Mouse (Mus musculus) kidney, postnatal 0 days (tissue): ENCODE measurements at regions not wholly inside any gene's neighbourhood (a gene's known extent, or its start where the extent isn't known, plus 50 kb on each side); places are given as distances from the start of the nearest gene placed in this dataset.

Source experiments
- ATAC-seq: fragments of 200-750 bp; cut with Nextera tagmentation; replicated peaks from 2 replicates; pipeline ENCODE4 v1.8.0; 2017; ENCODE audit warnings: low read depth, moderate number of reproducible peaks, moderate TSS enrichment, moderate library complexity; ENCODE audit not compliant: low FRiP score
- DNase-seq: peaks from one replicate; pipeline ENCODE4 v3.0.0-alpha.2; 2016; ENCODE audit warnings: low spot score
- H3K27ac ChIP-seq: fragments of 300-500 bp; sonication (generic); 2 replicates; pipeline ENCODE4 v1.5.1; 2014; ENCODE audit warnings: mild to moderate bottlenecking
- H3K27me3 ChIP-seq: fragments of 300-500 bp; sonication (generic); 2 replicates; pipeline ENCODE4 v1.6.1; 2014; ENCODE audit warnings: low read length, mixed read lengths; ENCODE audit not compliant: insufficient read depth
- H3K36me3 ChIP-seq: fragments of 300-500 bp; sonication (generic); 2 replicates; pipeline ENCODE4 v1.6.1; 2014; ENCODE audit warnings: low read length, mixed read lengths; ENCODE audit not compliant: insufficient read depth
- H3K4me1 ChIP-seq: fragments of 300-500 bp; sonication (generic); replicated peaks from 2 replicates; pipeline ENCODE4 v1.6.1; 2014; ENCODE audit warnings: antibody characterized with exemption, low read length, mixed read lengths; ENCODE audit not compliant: insufficient read depth
- H3K4me2 ChIP-seq: fragments of 300-500 bp; sonication (generic); 2 replicates; pipeline ENCODE4 v1.6.1; 2014; ENCODE audit warnings: mild to moderate bottlenecking, low read length, moderate library complexity, mixed read lengths
- H3K4me3 ChIP-seq: fragments of 300-500 bp; sonication (generic); replicated peaks from 2 replicates; pipeline ENCODE4 v1.5.1; 2014; ENCODE audit warnings: low read depth, low read length
- H3K9ac ChIP-seq: fragments of 300-500 bp; sonication (generic); 2 replicates; pipeline ENCODE4 v1.6.1; 2014; ENCODE audit warnings: low read depth, low read length
- H3K9me3 ChIP-seq: fragments of 300-500 bp; sonication (generic); replicated peaks from 2 replicates; pipeline ENCODE4 v1.6.1; 2016; ENCODE audit warnings: low read length, inconsistent platforms, mixed read lengths
- CTCF ChIP-seq: IDR thresholded peaks from 2 replicates; pipeline ENCODE4 v1.5.1; 2016; ENCODE audit warnings: antibody characterized with exemption, low read depth, mild to moderate bottlenecking, moderate library complexity
- WGBS: fragments of 180-500 bp; shearing (Covaris S2); extraction: QIAGEN DNeasy Blood & Tissue Kit; methylation state at CpG from one replicate; pipeline ENCODE4 v1.1.7; 2014; 5-methylcytosine and 5-hydroxymethylcytosine counted together

GRCm38 (mm10) chr4:105994390-105994798 is 204.7 kb downstream of the Gm12728 start:
- 39% methylated on average over 14 of the region's 14 CpGs for WGBS
- Histone ChIP-seq H3K4me3 (no peak overlapping the region), H3K4me1 (no peaks in the 10 kb centered on the region), H3K9me3 (no peaks in the 10 kb centered on the region), H3K27me3 (no peaks in the 10 kb centered on the region), H3K4me2 (no peak overlapping the region), H3K36me3 (no peaks in the 10 kb centered on the region), H3K9ac (no peak overlapping the region), H3K27ac (no peak overlapping the region)
- peak; percentile 49 for DNase-seq
- no peak for ATAC-seq
- no peak for TF ChIP-seq CTCF

GRCm38 (mm10) chr4:105996060-105996459 is 206.4 kb downstream of the Gm12728 start:
- ATAC-seq = no peak

GRCm38 (mm10) chr4:105996893-105997630 is 207.4 kb downstream of the Gm12728 start:
- ATAC-seq = no peak
- 91% methylated on average over 3 of the region's 3 CpGs for WGBS
- H3K27me3 ChIP-seq = no peaks in the 10 kb centered on the region
- H3K9me3 ChIP-seq = no peaks in the 10 kb centered on the region
- H3K4me3 ChIP-seq = no peak overlapping the region
- no peaks in the 10 kb centered on the region for H3K4me1 ChIP-seq
- TF ChIP-seq CTCF = no peak
- no peak overlapping the region for H3K4me2 ChIP-seq
- no peak for DNase-seq
- no peak overlapping the region for H3K9ac ChIP-seq
- H3K27ac ChIP-seq = no peak overlapping the region
- no peaks in the 10 kb centered on the region for H3K36me3 ChIP-seq

More at GRCm38 (mm10) chr4:105996060-105996459, 206.4 kb downstream of the Gm12728 start:
- Histone ChIP-seq H3K4me3 (no peak overlapping the region), H3K27me3 (no peaks in the 10 kb centered on the region), H3K9me3 (no peaks in the 10 kb centered on the region), H3K9ac (no peak overlapping the region), H3K4me1 (no peaks in the 10 kb centered on the region), H3K27ac (no peak overlapping the region), H3K4me2 (no peak overlapping the region), H3K36me3 (no peaks in the 10 kb centered on the region)
- DNase-seq = no peak
- no peak for TF ChIP-seq CTCF
- WGBS = 61% methylated on average over 4 of the region's 4 CpGs

- DNase-seq = no peak
- Histone ChIP-seq H3K36me3 (no peaks in the 10 kb centered on the region), H3K27ac (no peak overlapping the region), H3K4me1 (no peaks in the 10 kb centered on the region), H3K27me3 (no peaks in the 10 kb centered on the region), H3K9ac (no peak overlapping the region), H3K4me2 (no peak overlapping the region), H3K9me3 (no peaks in the 10 kb centered on the region), H3K4me3 (no peak overlapping the region)
- ATAC-seq = no peak
- 79% methylated on average over 3 of the region's 3 CpGs for WGBS
- no peak for TF ChIP-seq CTCF
Measured at GRCm38 (mm10) chr4:106002516-106002915, 212.8 kb downstream of the Gm12728 start.

GRCm38 (mm10) chr4:106005936-106006335 is 216.3 kb downstream of the Gm12728 start:
- 90% methylated on average over 5 of the region's 5 CpGs for WGBS
- no peaks in the 10 kb centered on the region for H3K36me3 ChIP-seq
- H3K4me3 ChIP-seq = no peak overlapping the region
- H3K4me1 ChIP-seq = no peaks in the 10 kb centered on the region
- no peak overlapping the region for H3K27ac ChIP-seq
- no peaks in the 10 kb centered on the region for H3K9me3 ChIP-seq
- no peak overlapping the region for H3K9ac ChIP-seq
- H3K4me2 ChIP-seq = no peak overlapping the region
- no peak for TF ChIP-seq CTCF
- DNase-seq (no peak), ATAC-seq (no peak)
- no peaks in the 10 kb centered on the region for H3K27me3 ChIP-seq

GRCm38 (mm10) chr4:106007334-106008190 is 217.9 kb downstream of the Gm12728 start:
- no peak for TF ChIP-seq CTCF
- H3K4me2 ChIP-seq = no peak overlapping the region
- no peak for ATAC-seq
- no peak overlapping the region for H3K9ac ChIP-seq
- no peaks in the 10 kb centered on the region for H3K36me3 ChIP-seq
- H3K27ac ChIP-seq = no peak overlapping the region
- no peak for DNase-seq
- H3K9me3 ChIP-seq = no peaks in the 10 kb centered on the region
- no peak overlapping the region for H3K4me3 ChIP-seq
- no peaks in the 10 kb centered on the region for H3K4me1 ChIP-seq
- 84% methylated on average over 8 of the region's 8 CpGs for WGBS
- H3K27me3 ChIP-seq = no peaks in the 10 kb centered on the region
